ENCODE assay signal across 8 mouse cellular contexts in the genomic region with DNA sequence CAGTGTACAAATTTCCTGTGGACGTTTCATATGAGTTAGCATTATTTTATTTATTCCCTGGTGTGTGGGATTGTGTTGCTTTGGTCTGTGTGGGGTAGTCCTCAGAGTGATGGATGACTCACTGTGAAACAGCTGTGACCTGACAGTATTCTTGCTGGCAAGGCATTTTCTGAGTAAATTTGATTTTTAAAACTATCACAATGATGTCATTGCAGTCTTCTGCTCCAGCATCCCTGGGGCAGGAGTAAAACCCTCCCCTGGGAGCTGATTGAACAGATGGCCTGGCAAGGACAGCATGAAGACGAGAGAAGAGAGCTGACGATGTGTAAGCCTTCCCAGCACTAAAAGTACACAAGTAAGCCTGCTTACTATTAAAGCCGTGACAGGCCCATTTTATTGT.
DNase-seq lines count a peak whose midpoint lies in the region; ATAC-seq lines count a peak whose summit lies in the region.

No protein-coding gene starts in this region.

- peak; percentile 97 for ATAC-seq in frontal cortex, adult (ENCODE audit: low TSS enrichment)
- peak; percentile 39; the same call in 1 of the 2 replicates for ATAC-seq in stomach, embryonic 15.5 days (ENCODE audit: insufficient read depth, low FRiP score, low read depth)
- no peak for ATAC-seq in megakaryocyte progenitor cell, adult 5-6 weeks (replicated peaks; ENCODE audit: poor library complexity)

- H3K4me3 ChIP-seq in stomach, embryonic 15.5 days (replicated peaks), result no peak overlapping the region

- no peak overlapping the region for H3K27ac ChIP-seq in stomach, embryonic 15.5 days

- peak; percentile 80 for DNase-seq in right cerebral cortex, adult 18-20 months
- DNase-seq in right cerebral cortex, postnatal 14 days, result no peak
- peak; percentile 4 to 44 for DNase-seq in layer of hippocampus, postnatal 14 days (ENCODE audit: low spot score in 2 of 2)
- DNase-seq in ovary, adult 18-20 months (ENCODE audit: low spot score), result no peak
- no peak for DNase-seq in thymus, postnatal 4 days

- H3K9me3 ChIP-seq in stomach, embryonic 15.5 days, result no peaks in the 10 kb centered on the region

- no peaks in the 10 kb centered on the region for H3K27me3 ChIP-seq in stomach, embryonic 15.5 days (replicated peaks)

- H3K4me1 ChIP-seq in stomach, embryonic 15.5 days, result no peaks in the 10 kb centered on the region

- WGBS in stomach, embryonic 15.5 days, result 25% methylated on average over 4 of the region's 4 CpGs

- no peak overlapping the region for H3K4me2 ChIP-seq in stomach, embryonic 15.5 days

- H3K9ac ChIP-seq in stomach, embryonic 15.5 days, result no peak overlapping the region

- no peaks in the 10 kb centered on the region for H3K36me3 ChIP-seq in stomach, embryonic 15.5 days

Comparison
In these comparisons a context has a peak if more than half of its experiments do, and no peak if none do; other contexts are left out.
1. DNase-seq: peak in right cerebral cortex, adult 18-20 months (single experiment) and layer of hippocampus, postnatal 14 days (2 of 2); none in right cerebral cortex, postnatal 14 days (single experiment), ovary, adult 18-20 months (single experiment) and thymus, postnatal 4 days (single experiment).